Mouse (Mus musculus) 416B (cell line): Measurements from ENCODE around the gene Col15a1.

Experiments used
- DNase-seq: peaks from one replicate; pipeline ENCODE4 v3.0.0; 2011; ENCODE audit warnings: low read depth

Gene Col15a1

DNA sequence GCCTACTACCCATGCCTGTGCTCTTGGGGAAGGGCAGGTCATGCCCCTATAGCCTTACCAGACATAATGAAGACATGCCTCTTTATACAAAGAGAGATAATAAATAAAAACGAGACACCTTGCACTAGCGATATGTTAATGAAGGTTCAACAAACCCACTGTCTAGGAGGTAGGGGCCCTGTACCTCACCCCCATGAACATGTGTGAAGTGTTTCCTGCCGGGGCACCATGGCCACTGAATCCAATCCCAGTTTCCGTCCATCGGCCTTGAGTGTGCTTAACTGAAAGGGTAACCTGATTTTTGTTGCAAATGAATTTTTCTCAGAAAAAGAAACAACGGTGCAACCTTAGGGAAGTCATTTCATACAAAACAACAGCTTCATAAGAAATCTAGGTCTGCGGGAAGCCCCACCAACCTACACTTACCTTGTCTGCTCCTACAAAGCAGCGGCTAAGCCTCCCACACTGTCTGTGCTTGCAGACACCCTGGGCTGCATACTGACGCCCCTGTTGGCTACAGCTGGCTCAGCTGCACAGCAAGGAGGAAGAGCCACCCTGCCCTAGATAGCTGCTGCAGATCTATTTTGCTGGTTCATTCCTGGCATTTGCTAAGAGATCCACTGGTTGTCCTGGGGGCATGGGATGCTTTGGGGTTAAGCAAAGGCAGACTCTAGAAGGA is 64.6 kb downstream of the Col15a1 start:
- DNase-seq = no peak

DNA sequence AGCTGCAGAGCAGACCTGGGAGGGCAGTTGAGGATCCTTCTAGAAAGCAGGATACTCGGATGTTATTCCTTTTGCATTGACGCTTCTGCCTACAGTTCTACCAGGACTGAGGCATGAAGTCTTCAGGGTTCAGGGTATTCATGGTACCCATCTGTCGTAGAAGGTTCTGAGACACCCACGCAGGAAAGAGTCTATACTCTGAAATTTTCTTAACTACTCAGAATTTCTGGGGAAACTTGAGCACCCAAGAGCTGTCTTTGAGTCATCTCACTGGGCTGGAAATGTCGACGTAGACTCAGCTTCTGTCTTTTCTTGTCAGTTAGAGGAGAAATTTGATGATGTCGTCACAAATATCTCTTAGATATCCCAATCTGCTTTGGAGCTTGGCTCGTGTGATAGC is 65.8 kb downstream of the Col15a1 start:
- no peak for DNase-seq

- peak; percentile 31 for DNase-seq
Measured at GRCm38 (mm10) chr4:47274911-47275310, 67.0 kb downstream of the Col15a1 start.

GRCm38 (mm10) chr4:47278397-47278796 is 70.4 kb downstream of the Col15a1 start:
- peak; percentile 78 for DNase-seq

DNA sequence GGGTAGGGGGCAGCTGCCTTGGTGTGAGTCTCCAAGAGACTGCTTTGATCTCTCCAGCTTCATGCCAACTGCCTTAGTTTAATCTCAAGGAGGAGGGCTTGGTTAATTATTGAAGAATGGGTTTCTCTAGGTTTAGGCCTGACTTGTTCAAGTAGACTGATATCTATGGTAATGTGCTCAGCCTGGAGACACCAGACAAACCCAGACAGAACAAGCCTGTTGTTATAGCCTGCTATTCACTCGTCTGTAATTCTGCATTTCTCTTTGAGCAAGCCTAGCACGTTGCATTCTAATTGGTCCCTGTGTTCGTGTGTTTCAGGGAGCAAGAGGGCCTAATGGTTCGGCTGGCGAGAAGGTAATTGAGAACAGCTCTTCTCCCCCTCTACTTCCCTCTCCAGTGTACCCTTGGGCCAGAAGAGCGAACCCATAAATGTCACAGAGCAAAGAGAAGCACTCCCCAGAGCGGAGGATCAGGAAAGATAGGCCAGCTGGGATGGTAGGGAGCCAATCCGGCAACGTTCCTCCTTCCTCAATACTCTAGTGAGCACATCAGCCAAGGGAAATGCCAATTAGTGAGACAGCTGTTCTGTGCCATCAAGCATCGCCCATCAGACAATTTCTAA is 71.2 kb downstream of the Col15a1 start:
- no peak for DNase-seq

GRCm38 (mm10) chr4:47280126-47280525 is 72.2 kb downstream of the Col15a1 start:
- peak; percentile 30 for DNase-seq

DNA sequence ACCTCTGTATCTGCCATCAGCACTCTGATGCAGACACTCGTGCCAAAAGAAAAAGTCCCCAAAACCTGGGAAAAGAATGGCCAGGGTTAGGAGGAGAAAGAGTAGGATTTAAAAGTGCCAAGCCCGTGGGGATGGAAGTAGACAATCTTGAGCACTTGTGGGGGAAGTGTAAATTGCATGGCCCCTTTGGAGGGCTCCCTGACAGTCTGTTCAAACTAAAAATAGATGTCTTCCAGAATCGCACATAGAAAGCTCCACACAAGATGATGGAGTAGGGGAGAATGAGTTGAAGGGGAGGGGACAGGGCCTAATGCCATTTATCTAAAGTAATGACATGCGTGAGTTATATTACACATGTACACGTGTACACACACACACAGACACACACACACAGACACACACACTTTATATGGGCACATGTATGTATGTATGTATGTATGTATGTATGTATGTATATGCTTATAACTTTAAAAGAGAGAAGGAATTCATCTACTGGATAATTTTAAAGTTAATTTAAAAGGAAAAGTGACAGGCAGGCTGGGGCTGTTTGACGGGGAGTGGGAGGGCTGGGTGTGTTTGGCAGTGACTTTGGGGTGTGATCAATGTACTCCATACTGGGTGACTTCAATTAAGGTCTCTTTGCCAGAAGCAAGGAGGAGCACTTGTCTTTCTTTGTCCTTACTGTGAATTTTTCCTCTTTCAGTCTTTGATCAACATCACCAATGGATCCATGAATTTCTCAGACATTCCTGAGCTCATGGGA is 74.1 kb downstream of the Col15a1 start:
- DNase-seq = no peak

DNA sequence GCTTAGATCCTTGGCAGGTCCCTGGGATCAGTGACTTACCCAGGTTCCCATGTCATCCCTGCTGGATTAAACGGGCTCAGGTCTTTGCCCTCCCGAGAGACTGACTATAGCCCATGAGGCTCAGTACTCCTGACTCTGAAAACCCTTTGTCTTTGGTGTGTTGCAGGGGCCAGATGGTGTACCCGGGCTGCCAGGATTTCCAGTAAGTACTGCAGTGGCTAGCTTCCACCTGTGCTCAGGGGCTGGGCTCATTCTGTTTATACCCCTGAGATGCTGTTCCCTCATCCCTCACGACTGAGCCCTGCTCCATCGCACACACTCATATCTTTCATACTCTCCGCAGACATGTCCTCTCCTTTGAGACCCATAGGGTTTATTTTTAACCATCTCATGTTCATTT is 76.3 kb downstream of the Col15a1 start:
- no peak for DNase-seq

- DNase-seq = no peak
Measured at GRCm38 (mm10) chr4:47284874-47285273, 76.9 kb downstream of the Col15a1 start.

- no peak for DNase-seq
Measured at GRCm38 (mm10) chr4:47286599-47287147, 78.7 kb downstream of the Col15a1 start.

DNA sequence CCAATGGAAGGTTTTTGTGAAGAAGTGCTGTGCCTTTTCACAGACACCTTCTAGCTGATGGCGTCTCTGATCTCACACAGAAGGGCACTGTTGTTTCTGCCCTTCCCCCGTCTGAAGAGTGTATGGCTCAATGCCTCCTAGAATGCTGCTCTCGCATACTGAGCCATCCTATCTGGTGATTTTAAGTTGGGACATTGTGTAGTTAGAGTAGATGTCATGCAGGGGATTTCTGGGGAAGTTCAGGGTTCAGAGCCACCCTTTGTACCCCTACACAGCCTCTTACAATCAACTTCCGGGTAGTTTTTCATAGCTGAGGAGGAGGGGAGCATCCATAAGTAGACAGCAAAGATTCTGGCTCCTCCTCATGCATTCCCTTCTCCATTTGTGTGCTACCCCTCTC is 79.5 kb downstream of the Col15a1 start:
- no peak for DNase-seq

GRCm38 (mm10) chr4:47288306-47288705 is 80.3 kb downstream of the Col15a1 start:
- no peak for DNase-seq

GRCm38 (mm10) chr4:47289526-47289925 is 81.6 kb downstream of the Col15a1 start:
- DNase-seq = no peak

DNA sequence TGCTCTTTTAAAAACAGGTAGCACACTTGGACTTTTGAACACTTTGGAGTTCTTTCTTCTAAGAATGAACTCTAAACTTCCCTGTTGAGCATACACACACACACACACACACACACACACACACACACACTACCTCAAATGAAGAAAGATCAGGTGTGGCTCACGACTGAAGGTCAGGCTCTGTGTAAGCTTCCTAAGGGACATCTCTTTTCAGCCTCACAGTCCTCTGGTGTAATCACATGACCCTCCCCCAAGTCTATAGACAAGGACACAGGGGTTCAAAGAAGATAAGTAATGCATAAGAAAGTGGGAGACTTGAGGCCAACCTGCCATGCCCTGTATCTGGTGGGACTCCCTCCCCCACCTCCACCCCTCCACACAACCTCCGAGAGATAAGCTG is 82.5 kb downstream of the Col15a1 start:
- no peak for DNase-seq

DNA sequence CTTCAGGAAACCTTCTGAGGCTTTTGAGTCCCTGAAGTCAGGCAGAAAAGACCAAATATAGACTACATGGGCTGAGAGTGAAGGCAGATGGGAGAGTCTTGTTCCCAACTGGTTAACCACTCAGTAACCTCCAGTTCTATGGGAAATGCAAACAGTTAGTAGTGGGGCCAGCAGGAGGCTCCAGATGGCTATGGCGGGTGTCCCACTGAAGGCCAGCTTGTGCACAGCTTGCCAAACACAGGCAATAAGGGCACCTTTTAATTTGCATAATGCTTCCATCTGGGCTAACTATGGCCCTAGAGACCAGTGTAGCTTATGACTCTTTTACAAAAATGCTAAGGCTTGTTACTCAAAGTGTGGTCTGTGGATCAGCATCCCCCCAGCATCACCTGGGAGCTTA is 83.1 kb downstream of the Col15a1 start:
- DNase-seq = peak; percentile 54

DNA sequence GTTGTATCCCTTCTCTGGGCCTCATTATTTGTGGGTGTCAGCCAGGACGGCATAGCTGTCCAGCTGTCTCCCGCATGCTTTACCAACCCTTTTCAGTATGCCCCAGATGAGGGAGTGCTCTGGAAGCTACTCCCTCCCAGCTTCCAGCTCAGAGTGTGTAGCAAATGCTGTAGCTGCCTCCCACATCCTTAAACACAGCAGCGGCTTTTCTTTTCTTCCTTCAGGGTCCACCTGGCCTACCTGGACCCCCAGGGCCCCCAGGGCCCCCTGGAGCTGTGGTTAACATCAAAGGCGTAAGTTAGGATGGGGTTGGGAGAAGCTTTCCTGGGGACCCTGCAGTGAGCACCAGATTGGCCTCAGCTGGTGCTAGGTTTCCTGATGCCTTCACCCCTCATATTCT is 85.0 kb downstream of the Col15a1 start:
- peak; percentile 51 for DNase-seq

GRCm38 (mm10) chr4:47293771-47294543 is 86.0 kb downstream of the Col15a1 start:
- DNase-seq = peak; percentile 100

- DNase-seq = peak; percentile 58
Measured at GRCm38 (mm10) chr4:47294544-47295070, 86.6 kb downstream of the Col15a1 start.

DNA sequence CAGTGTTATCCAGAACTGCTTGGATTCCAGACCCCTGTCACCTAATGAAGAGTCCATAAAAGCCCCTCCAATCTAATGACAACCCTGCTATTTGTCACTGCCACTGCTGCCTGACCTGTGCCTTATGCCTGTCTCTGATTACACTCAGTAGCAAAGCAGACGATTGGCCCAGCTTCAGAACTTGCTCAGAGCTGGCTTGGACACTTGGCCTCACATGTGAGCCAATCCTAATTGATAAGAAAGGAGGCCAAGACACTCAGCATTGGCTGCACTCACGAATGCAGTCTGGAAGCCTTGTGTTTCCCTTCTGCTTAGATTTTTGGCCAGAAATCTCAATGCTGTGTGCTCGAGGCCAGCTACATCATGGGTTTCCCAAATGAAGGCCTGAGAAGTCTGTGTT is 87.6 kb downstream of the Col15a1 start:
- no peak for DNase-seq

GRCm38 (mm10) chr4:47300701-47301100 is 92.7 kb downstream of the Col15a1 start:
- peak; percentile 60 for DNase-seq

DNA sequence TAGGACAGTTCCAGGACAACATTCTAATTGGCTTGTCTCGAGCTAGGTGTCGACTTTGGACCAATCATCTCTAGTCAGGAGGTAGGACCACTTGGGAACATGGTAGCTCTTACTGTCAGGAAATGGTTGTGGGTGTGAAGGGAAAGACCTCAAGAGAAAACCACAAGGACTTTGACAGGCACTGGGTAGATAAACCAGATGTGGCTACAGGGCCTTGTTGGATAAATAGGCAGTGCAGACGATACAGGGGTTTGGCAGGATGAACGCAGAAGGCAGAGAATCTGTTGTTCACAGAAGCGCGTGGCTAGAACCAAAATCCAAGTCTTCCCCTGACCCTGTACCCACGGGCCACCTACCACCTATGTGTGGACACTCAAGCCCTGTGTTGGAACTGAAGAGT is 94.6 kb downstream of the Col15a1 start:
- DNase-seq = peak; percentile 96
